Mouse (Mus musculus): ENCODE measurements at regions not wholly inside any gene's neighbourhood (a gene's known extent, or its start where the extent isn't known, plus 50 kb on each side); places are given as distances from the start of the nearest gene placed in this dataset.

- H3K4me3 ChIP-seq (ENCODE audit: low read length) = no peak overlapping the region
- H3K4me1 ChIP-seq (ENCODE audit: control insufficient read depth, insufficient read depth, low read depth, low read length) = no peaks in the 10 kb centered on the region
- 57% methylated on average over 5 of the region's 5 CpGs for WGBS
- H3K9me3 ChIP-seq (ENCODE audit: control insufficient read depth, low read length) = no peaks in the 10 kb centered on the region; the same call in 1 of the 2 replicates
- no peaks in the 10 kb centered on the region for H3K36me3 ChIP-seq (ENCODE audit: control insufficient read depth, insufficient read depth, low read length)
- no peaks in the 10 kb centered on the region for H3K27me3 ChIP-seq (replicated peaks; ENCODE audit: control insufficient read depth, insufficient read depth, low read length)
- no peak overlapping the region for H3K9ac ChIP-seq (ENCODE audit: low read depth, low read length)
- H3K27ac ChIP-seq (ENCODE audit: low read depth, low read length) = no peak overlapping the region
- no peak overlapping the region for H3K4me2 ChIP-seq (ENCODE audit: low read length)
- ATAC-seq = no peak
Measured at GRCm38 (mm10) chr12:98090171-98090570, 169.1 kb downstream of the Galc start.

- Histone ChIP-seq H3K4me3 (ENCODE audit: low read length) (no peak overlapping the region), H3K9me3 (ENCODE audit: control insufficient read depth, low read length) (no peaks in the 10 kb centered on the region), H3K4me2 (ENCODE audit: low read length) (no peak overlapping the region), H3K9ac (ENCODE audit: low read depth, low read length) (no peak overlapping the region), H3K27me3 (replicated peaks; ENCODE audit: control insufficient read depth, insufficient read depth, low read length) (no peaks in the 10 kb centered on the region), H3K36me3 (ENCODE audit: control insufficient read depth, insufficient read depth, low read length) (no peaks in the 10 kb centered on the region), H3K27ac (ENCODE audit: low read depth, low read length) (no peak overlapping the region), H3K4me1 (ENCODE audit: control insufficient read depth, insufficient read depth, low read depth, low read length) (no peaks in the 10 kb centered on the region)
- ATAC-seq = no peak
- 92% methylated on average over 1 of the region's 1 CpGs for WGBS
Measured at GRCm38 (mm10) chr12:98078351-98078750, 180.9 kb downstream of the Galc start.

GRCm38 (mm10) chr12:98075580-98075979 lies 183.7 kb downstream of the Galc start:
- no peaks in the 10 kb centered on the region for H3K4me1 ChIP-seq (ENCODE audit: control insufficient read depth, insufficient read depth, low read depth, low read length)
- no peak overlapping the region for H3K4me3 ChIP-seq (ENCODE audit: low read length)
- 92% methylated on average over 2 of the region's 2 CpGs for WGBS

GRCm38 (mm10) chr12:98069110-98069509 lies 190.1 kb downstream of the Galc start:
- Histone ChIP-seq H3K27ac (ENCODE audit: low read depth, low read length) (no peak overlapping the region), H3K27me3 (replicated peaks; ENCODE audit: control insufficient read depth, insufficient read depth, low read length) (no peaks in the 10 kb centered on the region), H3K9ac (ENCODE audit: low read depth, low read length) (no peak overlapping the region), H3K36me3 (ENCODE audit: control insufficient read depth, insufficient read depth, low read length) (no peaks in the 10 kb centered on the region), H3K4me3 (ENCODE audit: low read length) (no peak overlapping the region), H3K4me2 (ENCODE audit: low read length) (no peak overlapping the region), H3K9me3 (ENCODE audit: control insufficient read depth, low read length) (no peaks in the 10 kb centered on the region), H3K4me1 (ENCODE audit: control insufficient read depth, insufficient read depth, low read depth, low read length) (no peaks in the 10 kb centered on the region)
- WGBS = 68% methylated on average over 2 of the region's 2 CpGs
- ATAC-seq = no peak

More at GRCm38 (mm10) chr12:98075580-98075979, 183.7 kb downstream of the Galc start:
- no peaks in the 10 kb centered on the region for H3K9me3 ChIP-seq (ENCODE audit: control insufficient read depth, low read length)
- H3K36me3 ChIP-seq (ENCODE audit: control insufficient read depth, insufficient read depth, low read length) = no peaks in the 10 kb centered on the region
- ATAC-seq = no peak
- H3K27me3 ChIP-seq (replicated peaks; ENCODE audit: control insufficient read depth, insufficient read depth, low read length) = no peaks in the 10 kb centered on the region
- no peak overlapping the region for H3K4me2 ChIP-seq (ENCODE audit: low read length)
- H3K9ac ChIP-seq (ENCODE audit: low read depth, low read length) = no peak overlapping the region
- H3K27ac ChIP-seq (ENCODE audit: low read depth, low read length) = no peak overlapping the region

GRCm38 (mm10) chr12:98059419-98060180 lies 199.7 kb downstream of the Galc start:
- no peak overlapping the region for H3K27ac ChIP-seq (ENCODE audit: low read depth, low read length)
- ATAC-seq = no peak
- no peak overlapping the region for H3K4me2 ChIP-seq (ENCODE audit: low read length)
- no peaks in the 10 kb centered on the region for H3K4me1 ChIP-seq (ENCODE audit: control insufficient read depth, insufficient read depth, low read depth, low read length)
- H3K36me3 ChIP-seq (ENCODE audit: control insufficient read depth, insufficient read depth, low read length) = no peaks in the 10 kb centered on the region
- H3K4me3 ChIP-seq (ENCODE audit: low read length) = no peak overlapping the region
- H3K27me3 ChIP-seq (replicated peaks; ENCODE audit: control insufficient read depth, insufficient read depth, low read length) = no peaks in the 10 kb centered on the region
- 63% methylated on average over 7 of the region's 7 CpGs for WGBS
- peaks cover 2% of the 10 kb centered on the region; the same call in 1 of the 2 replicates for H3K9me3 ChIP-seq (ENCODE audit: control insufficient read depth, low read length)
- no peak overlapping the region for H3K9ac ChIP-seq (ENCODE audit: low read depth, low read length)

- H3K27me3 ChIP-seq (replicated peaks; ENCODE audit: control insufficient read depth, insufficient read depth, low read length) = no peaks in the 10 kb centered on the region
- H3K4me3 ChIP-seq (ENCODE audit: low read length) = no peak overlapping the region
- 68% methylated on average over 2 of the region's 2 CpGs for WGBS
- no peak overlapping the region for H3K9ac ChIP-seq (ENCODE audit: low read depth, low read length)
- ATAC-seq = no peak
- H3K9me3 ChIP-seq (ENCODE audit: control insufficient read depth, low read length) = peaks cover 2% of the 10 kb centered on the region; the same call in 1 of the 2 replicates
- H3K27ac ChIP-seq (ENCODE audit: low read depth, low read length) = no peak overlapping the region
- no peaks in the 10 kb centered on the region for H3K4me1 ChIP-seq (ENCODE audit: control insufficient read depth, insufficient read depth, low read depth, low read length)
- no peaks in the 10 kb centered on the region for H3K36me3 ChIP-seq (ENCODE audit: control insufficient read depth, insufficient read depth, low read length)
- no peak overlapping the region for H3K4me2 ChIP-seq (ENCODE audit: low read length)
Measured at GRCm38 (mm10) chr12:98058977-98059376, 200.3 kb downstream of the Galc start.

GRCm38 (mm10) chr12:98050934-98051333 lies 208.3 kb downstream of the Galc start:
- no peak overlapping the region for H3K4me3 ChIP-seq (ENCODE audit: low read length)
- 62% methylated on average over 4 of the region's 4 CpGs for WGBS
- ATAC-seq = no peak
- no peaks in the 10 kb centered on the region for H3K36me3 ChIP-seq (ENCODE audit: control insufficient read depth, insufficient read depth, low read length)
- peaks cover 8% of the 10 kb centered on the region for H3K4me1 ChIP-seq (ENCODE audit: control insufficient read depth, insufficient read depth, low read depth, low read length)
- H3K9ac ChIP-seq (ENCODE audit: low read depth, low read length) = no peak overlapping the region
- H3K9me3 ChIP-seq (ENCODE audit: control insufficient read depth, low read length) = no peaks in the 10 kb centered on the region
- H3K27me3 ChIP-seq (replicated peaks; ENCODE audit: control insufficient read depth, insufficient read depth, low read length) = no peaks in the 10 kb centered on the region
- no peak overlapping the region for H3K4me2 ChIP-seq (ENCODE audit: low read length)
- no peak overlapping the region for H3K27ac ChIP-seq (ENCODE audit: low read depth, low read length)

- Histone ChIP-seq H3K27me3 (replicated peaks; ENCODE audit: control insufficient read depth, insufficient read depth, low read length) (no peaks in the 10 kb centered on the region), H3K4me2 (ENCODE audit: low read length) (no peak overlapping the region), H3K27ac (ENCODE audit: low read depth, low read length) (no peak overlapping the region), H3K4me1 (ENCODE audit: control insufficient read depth, insufficient read depth, low read depth, low read length) (peaks cover 8% of the 10 kb centered on the region), H3K36me3 (ENCODE audit: control insufficient read depth, insufficient read depth, low read length) (no peaks in the 10 kb centered on the region), H3K9ac (ENCODE audit: low read depth, low read length) (no peak overlapping the region), H3K9me3 (ENCODE audit: control insufficient read depth, low read length) (no peaks in the 10 kb centered on the region), H3K4me3 (ENCODE audit: low read length) (no peak overlapping the region)
- 13% methylated on average over 1 of the region's 1 CpGs for WGBS
- no peak for ATAC-seq
Measured at GRCm38 (mm10) chr12:98050500-98050899, 208.8 kb downstream of the Galc start.

- no peaks in the 10 kb centered on the region for H3K27me3 ChIP-seq (replicated peaks; ENCODE audit: control insufficient read depth, insufficient read depth, low read length)
- peaks cover 8% of the 10 kb centered on the region for H3K4me1 ChIP-seq (ENCODE audit: control insufficient read depth, insufficient read depth, low read depth, low read length)
- H3K9ac ChIP-seq (ENCODE audit: low read depth, low read length) = no peak overlapping the region
- no peak overlapping the region for H3K4me2 ChIP-seq (ENCODE audit: low read length)
- H3K9me3 ChIP-seq (ENCODE audit: control insufficient read depth, low read length) = no peaks in the 10 kb centered on the region
- WGBS = 18% methylated on average over 5 of the region's 5 CpGs
- no peaks in the 10 kb centered on the region for H3K36me3 ChIP-seq (ENCODE audit: control insufficient read depth, insufficient read depth, low read length)
- no peak overlapping the region for H3K27ac ChIP-seq (ENCODE audit: low read depth, low read length)
- no peak for ATAC-seq
- no peak overlapping the region for H3K4me3 ChIP-seq (ENCODE audit: low read length)
Measured at GRCm38 (mm10) chr12:98050057-98050456, 209.2 kb downstream of the Galc start.

Measured in hindbrain, embryonic 16.5 days (tissue).